Mouse (Mus musculus): ENCODE results near the gene Rpgrip1l.

Rpgrip1l gene

DNA sequence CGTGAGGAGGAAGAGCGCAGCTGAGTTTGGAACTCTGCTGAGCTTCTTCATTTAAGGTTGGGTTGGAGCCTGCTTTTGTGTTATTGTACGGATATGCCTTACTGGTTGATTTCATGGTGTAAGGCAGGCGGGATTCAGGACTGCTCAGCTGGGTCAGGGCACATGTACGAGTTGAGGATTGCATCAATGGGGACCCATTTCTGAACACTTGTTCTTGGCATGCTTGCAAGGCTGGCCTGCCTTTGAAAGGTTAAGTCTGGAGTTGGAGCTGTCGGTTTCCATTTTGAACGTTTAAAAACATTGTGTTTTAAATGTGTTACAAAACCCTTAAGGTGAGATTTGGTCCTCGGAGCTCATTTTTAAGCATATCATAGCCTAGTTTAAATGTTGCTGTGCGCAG lies 16.0 kb upstream of the Rpgrip1l start:
- DNase-seq (ENCODE audit: low spot score in 2 of 2), result no peak

GRCm38 (mm10) chr8:91327471-91328205 lies 14.6 kb upstream of the Rpgrip1l start:
- DNase-seq (ENCODE audit: low spot score in 2 of 2), result no peak

DNA sequence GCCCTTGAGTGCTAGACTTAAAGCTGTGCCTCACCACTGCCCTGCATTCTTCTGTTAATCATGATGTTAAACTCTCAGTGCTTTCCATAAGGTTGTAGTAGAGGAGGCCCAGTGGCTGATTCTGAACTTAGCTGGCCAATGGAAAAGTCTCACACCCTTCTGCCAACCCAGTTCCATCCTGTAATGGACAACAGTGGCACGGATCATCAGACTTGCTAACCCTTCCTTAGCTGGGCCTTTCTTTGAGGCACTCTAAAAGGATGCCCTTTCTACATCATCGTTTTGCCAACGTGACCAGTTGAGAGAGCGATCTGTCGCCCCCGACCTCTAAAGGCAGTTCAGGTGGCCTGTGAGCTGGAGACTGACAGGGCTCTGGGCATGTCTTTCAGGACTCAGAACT lies 13.9 kb upstream of the Rpgrip1l start:
- no peak for DNase-seq (ENCODE audit: low spot score in 2 of 2)

- DNase-seq (ENCODE audit: low spot score in 2 of 2), result no peak
Observed at GRCm38 (mm10) chr8:91326018-91326417, 13.0 kb upstream of the Rpgrip1l start.

DNA sequence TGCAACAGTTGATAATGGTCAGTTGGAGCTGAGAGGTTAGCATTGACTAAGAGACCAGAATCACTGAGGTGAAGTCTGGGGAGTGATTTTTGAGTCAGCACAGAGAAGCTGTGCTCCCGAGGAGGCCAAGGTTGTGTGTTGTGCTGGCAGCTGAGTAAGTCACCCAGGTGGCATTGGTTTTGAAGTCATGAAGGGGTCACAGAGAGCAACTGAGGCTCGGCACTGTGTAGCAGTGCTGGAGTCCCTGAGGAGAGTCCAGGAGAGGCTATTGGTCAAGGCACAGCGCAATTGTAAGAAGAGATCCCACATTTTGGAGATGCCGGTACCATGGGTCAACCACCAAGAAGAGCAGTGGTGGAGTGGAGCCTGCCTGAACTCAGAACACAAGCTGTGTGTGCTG lies 11.9 kb upstream of the Rpgrip1l start:
- no peak for DNase-seq (ENCODE audit: low spot score in 2 of 2)

- DNase-seq (ENCODE audit: low spot score in 2 of 2), result no peak
Observed at GRCm38 (mm10) chr8:91324271-91324670, 11.2 kb upstream of the Rpgrip1l start.

DNA sequence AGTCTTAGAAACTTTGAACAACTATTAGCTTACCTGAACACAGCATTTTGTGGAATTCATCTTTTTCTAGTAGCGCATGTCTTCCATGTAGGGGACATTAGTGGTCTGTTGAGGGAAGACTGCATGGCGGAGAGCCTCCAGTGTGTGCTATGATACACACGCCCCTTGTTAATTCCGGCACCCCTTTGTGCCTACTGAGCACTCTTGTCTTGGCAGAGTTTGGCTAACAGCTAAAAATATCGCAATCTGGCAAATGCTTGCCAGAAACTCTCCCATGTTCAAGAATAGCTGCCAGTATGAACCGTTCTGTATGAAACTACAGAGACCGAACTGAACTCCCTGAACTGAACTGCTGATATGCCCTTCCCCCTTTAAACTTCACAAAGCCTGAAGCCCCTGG lies 10.4 kb upstream of the Rpgrip1l start:
- DNase-seq (ENCODE audit: low spot score in 2 of 2), result no peak

GRCm38 (mm10) chr8:91318938-91319729 lies 6.1 kb upstream of the Rpgrip1l start:
- DNase-seq (ENCODE audit: low spot score in 2 of 2), result no peak

- no peak for DNase-seq (ENCODE audit: low spot score in 2 of 2)
Observed at GRCm38 (mm10) chr8:91317567-91318227, 4.6 kb upstream of the Rpgrip1l start.

DNA sequence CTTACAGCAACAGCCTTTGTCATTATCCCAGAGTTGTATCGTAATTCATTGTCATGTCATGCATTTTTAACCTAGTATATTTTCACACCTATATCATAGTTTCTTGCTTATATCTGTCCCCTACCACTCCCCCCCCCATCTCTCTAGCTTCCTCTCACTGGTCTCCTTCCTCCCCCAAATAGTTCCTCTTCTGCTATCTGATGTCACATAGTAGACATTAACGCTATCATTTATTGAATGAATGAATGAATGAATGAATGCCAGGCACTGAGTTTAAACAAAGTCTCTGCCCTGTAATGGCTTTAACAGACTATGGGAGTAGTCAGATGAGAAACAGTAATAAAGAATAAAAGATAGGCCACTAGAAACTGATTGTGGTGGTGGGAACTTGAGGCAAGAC lies 720 bp downstream of the Rpgrip1l start:
- DNase-seq (ENCODE audit: low spot score in 2 of 2), result no peak

- peak; percentile 43 to 69 for DNase-seq (ENCODE audit: low spot score in 2 of 2)
Observed at GRCm38 (mm10) chr8:91304481-91305386, 8.3 kb downstream of the Rpgrip1l start.

DNA sequence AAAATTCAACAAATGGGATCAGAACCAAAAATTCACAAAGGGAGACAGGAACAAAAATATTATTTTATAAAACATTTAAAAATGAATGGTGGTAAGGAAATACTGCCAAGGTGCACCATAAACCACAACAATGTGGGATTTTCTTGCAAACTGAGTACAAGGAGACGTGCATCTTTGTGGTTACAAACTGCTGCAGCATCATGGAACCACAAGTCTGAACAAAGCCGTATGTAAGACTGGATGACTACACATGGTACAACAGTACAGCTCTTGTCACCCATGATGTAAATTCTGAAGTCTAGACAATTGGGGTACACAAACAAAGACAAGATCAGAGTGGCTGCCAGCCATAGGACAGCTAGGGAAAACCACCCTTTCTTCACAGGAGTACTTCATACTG lies 14.4 kb downstream of the Rpgrip1l start:
- DNase-seq (ENCODE audit: low spot score in 2 of 2), result no peak

GRCm38 (mm10) chr8:91295786-91296185 lies 17.3 kb downstream of the Rpgrip1l start:
- no peak for DNase-seq (ENCODE audit: low spot score in 2 of 2)

- no peak for DNase-seq (ENCODE audit: low spot score in 2 of 2)
Observed at GRCm38 (mm10) chr8:91290576-91290975, 22.5 kb downstream of the Rpgrip1l start.

DNA sequence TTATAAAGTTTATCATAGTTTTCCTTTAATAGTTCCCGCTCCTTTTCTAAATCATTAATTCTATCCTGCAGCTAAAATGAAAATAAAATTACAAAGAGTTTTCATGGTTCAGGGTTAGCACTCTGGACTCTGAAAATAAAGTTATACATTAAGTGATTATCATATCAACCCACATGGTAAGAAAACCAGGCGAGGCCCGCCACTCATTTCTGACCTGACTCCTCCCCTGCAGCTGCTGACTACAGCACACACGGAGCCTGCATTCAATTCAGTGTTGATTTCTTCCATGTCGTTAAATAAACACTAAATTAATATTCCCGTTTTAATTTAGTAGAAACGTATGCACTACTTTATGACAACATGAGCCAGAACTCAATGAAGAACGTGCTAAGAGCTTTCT lies 26.8 kb downstream of the Rpgrip1l start:
- no peak for DNase-seq (ENCODE audit: low spot score in 2 of 2)

GRCm38 (mm10) chr8:91283815-91284214 lies 29.2 kb downstream of the Rpgrip1l start:
- DNase-seq (ENCODE audit: low spot score in 2 of 2), result no peak

DNA sequence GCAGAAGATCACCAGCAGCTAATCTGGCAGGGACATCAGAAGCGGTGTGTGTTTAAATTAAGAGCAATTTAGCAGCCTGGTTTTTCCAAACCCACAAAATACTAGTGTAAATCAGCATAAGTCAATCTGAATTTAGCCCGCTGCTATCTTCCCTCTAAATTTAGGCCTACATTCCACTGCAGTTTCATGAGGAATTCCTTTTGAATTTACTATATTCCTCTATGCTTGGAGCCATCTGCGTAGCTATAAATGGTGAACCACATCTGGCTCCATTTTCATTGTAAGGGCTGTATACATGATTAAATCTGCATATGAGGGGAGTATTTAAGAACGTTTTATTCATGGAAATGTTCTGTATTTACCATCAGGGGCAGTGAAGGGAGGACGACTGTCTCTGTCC lies 30.4 kb downstream of the Rpgrip1l start:
- DNase-seq (ENCODE audit: low spot score in 2 of 2), result no peak

DNA sequence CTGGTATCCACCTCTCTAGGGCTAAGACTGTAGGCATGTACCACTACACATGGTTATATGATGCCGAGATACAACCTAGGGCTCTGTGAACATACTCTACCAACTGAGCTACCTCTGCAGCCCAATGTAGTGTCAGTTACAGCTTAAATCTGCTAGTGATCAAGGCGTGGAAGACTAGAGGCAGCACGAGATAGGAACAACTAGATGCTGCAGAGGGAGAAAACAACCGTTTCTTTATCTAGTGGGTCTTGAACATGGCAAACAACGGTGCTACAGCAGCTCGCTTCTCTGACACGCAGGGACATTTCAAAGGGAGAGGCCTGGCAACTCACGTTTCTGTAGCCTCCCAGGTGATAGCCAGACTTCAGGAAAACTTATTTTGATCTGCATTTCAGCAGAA lies 31.5 kb downstream of the Rpgrip1l start:
- DNase-seq (ENCODE audit: low spot score in 2 of 2), result no peak

DNA sequence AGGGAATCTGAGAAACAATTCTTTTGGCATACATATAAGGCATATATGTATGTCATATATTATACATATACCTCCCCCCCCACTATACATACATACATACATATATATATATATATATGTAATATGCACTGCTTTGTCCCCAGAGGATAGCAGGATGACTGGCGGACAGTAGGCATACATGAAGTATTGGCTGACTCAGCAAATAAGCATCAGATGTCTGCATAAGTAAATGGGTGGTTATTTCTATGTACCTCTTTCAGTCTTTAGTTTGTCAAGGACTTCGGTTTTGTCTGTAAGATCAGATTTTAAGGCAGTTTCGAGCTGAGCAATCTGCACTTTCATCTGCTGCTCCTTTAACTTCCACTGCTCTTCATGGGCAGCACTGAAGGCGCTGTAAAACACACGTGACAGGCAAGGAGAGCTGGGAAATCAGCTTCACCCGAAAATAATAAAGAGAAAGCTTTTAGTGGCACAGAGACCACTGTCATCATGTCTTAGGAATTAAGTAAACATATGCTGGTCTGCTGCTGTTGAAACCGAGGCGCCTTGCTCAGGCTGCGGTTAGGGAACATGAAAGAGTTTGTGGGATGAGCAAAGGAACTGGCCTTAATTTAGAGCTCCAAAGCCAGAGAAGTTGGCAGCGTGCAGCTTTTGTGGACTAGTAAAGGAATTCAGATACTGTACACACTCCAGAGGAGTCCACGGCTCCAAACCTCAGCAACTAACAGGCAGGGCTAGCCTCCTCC lies 32.4 kb downstream of the Rpgrip1l start:
- no peak for DNase-seq (ENCODE audit: low spot score in 2 of 2)

DNA sequence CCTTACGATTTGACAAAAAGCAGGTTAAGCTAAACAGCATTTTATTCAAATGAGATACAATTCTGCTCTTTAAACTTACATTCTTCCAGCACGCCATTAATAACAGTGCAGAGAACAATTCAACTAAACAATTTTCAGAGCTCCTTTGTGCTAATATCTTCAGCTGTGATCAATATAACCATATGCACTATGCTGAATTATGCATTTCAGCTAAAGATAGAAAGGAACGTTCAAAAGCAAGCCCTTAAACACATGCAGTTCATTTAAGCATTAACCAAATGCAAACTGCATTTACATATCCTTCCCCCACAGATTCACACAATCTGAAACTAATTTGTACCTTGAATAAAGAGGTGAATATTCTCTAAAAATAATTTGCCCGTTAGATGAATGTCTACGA lies 35.0 kb downstream of the Rpgrip1l start:
- no peak for DNase-seq (ENCODE audit: low spot score in 2 of 2)

DNA sequence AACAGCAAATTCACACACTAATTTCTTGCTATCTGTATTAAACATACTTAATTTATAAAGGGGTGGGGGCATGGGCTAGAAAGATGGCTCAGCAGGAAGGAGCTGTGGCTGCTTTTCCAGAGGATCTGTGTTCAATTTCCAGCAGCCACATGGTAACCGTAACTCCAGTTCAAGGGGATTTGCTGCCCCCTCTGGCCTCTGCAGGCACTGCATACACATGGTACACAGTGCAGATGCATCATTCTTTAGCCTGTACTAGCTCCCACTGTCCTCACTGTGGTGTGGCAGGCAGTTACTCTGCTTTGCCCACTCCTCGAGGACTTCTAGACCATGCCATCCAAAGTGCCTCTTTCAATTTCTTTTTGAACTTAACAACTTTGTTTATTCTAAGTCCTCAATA lies 36.7 kb downstream of the Rpgrip1l start:
- no peak for DNase-seq (ENCODE audit: low spot score in 2 of 2)

All from urinary bladder, adult 18-20 months (tissue).